Mouse (Mus musculus): ENCODE data around the gene Gtpbp8.

The Gtpbp8 gene

GRCm38 (mm10) chr16:44724847-44725246 is 21.3 kb downstream of the Gtpbp8 start:
- peak; percentile 35 for DNase-seq

GRCm38 (mm10) chr16:44724083-44724787 is 21.9 kb downstream of the Gtpbp8 start, which contains the start of gene Nepro:
Nepro (plus strand) TSS chr16:44724301.
- peak; percentile 95 for DNase-seq

- no peak for DNase-seq
Observed at GRCm38 (mm10) chr16:44722666-44723065, 23.5 kb downstream of the Gtpbp8 start.

GRCm38 (mm10) chr16:44720518-44720917 is 25.6 kb downstream of the Gtpbp8 start:
- DNase-seq: no peak

- DNase-seq: no peak
Observed at GRCm38 (mm10) chr16:44719349-44719748, 26.8 kb downstream of the Gtpbp8 start.

GRCm38 (mm10) chr16:44717838-44718237 is 28.3 kb downstream of the Gtpbp8 start:
- no peak for DNase-seq

GRCm38 (mm10) chr16:44717141-44717634 is 29.0 kb downstream of the Gtpbp8 start:
- DNase-seq: no peak

- peak; percentile 27 for DNase-seq
Observed at GRCm38 (mm10) chr16:44716305-44717140, 29.6 kb downstream of the Gtpbp8 start.

- no peak for DNase-seq
Observed at GRCm38 (mm10) chr16:44703458-44703857, 42.7 kb downstream of the Gtpbp8 start.

GRCm38 (mm10) chr16:44702272-44702671 is 43.9 kb downstream of the Gtpbp8 start:
- DNase-seq: no peak

GRCm38 (mm10) chr16:44701155-44701554 is 45.0 kb downstream of the Gtpbp8 start:
- DNase-seq: no peak

- DNase-seq: no peak
Observed at GRCm38 (mm10) chr16:44697473-44698205, 48.5 kb downstream of the Gtpbp8 start.

GRCm38 (mm10) chr16:44695859-44696620 is 50.1 kb downstream of the Gtpbp8 start:
- DNase-seq: no peak

GRCm38 (mm10) chr16:44695214-44695858 is 50.8 kb downstream of the Gtpbp8 start:
- DNase-seq: no peak

- no peak for DNase-seq
Observed at GRCm38 (mm10) chr16:44693695-44694094, 52.5 kb downstream of the Gtpbp8 start.

GRCm38 (mm10) chr16:44692541-44692940 is 53.6 kb downstream of the Gtpbp8 start:
- DNase-seq: no peak

- DNase-seq: peak; percentile 69
Observed at GRCm38 (mm10) chr16:44691561-44692141, 54.5 kb downstream of the Gtpbp8 start.

- no peak for DNase-seq
Observed at GRCm38 (mm10) chr16:44691066-44691465, 55.1 kb downstream of the Gtpbp8 start.

- DNase-seq: no peak
Observed at GRCm38 (mm10) chr16:44690501-44690900, 55.7 kb downstream of the Gtpbp8 start.

GRCm38 (mm10) chr16:44688507-44688906 is 57.7 kb downstream of the Gtpbp8 start:
- no peak for DNase-seq

- DNase-seq: no peak
Observed at GRCm38 (mm10) chr16:44687719-44688420, 58.3 kb downstream of the Gtpbp8 start.
